Mouse (Mus musculus): Measurements from ENCODE around the gene Mark3.

GRCm38 (mm10) chr12:111560286-111560685, 14.0 kb upstream of the Mark3 start:
- TF ChIP-seq CTCF (IDR thresholded peaks at IDR 0.05; ENCODE audit: low read depth) (no peak), EP300 (IDR thresholded peaks at IDR 0.05; ENCODE audit: low read depth) (no peak)

All from liver, embryonic 14.5 days (tissue).